Mouse (Mus musculus) myocyte (in vitro differentiated cells): ENCODE measurements around the gene Tgfbrap1.

Experiments
- E2F4 ChIP-seq: IDR thresholded peaks from one replicate; pipeline ENCODE4 v1.6.1; 2011; ENCODE audit warnings: mild to moderate bottlenecking, control low read depth, moderate library complexity; ENCODE audit not compliant: insufficient read depth
- POLR2A ChIP-seq: IDR thresholded peaks from one replicate; pipeline ENCODE4 v1.6.1; 2011; ENCODE audit warnings: low read depth, mild to moderate bottlenecking, control low read depth, moderate library complexity; ENCODE audit not compliant: insufficient read length
- USF1 ChIP-seq: IDR thresholded peaks from one replicate; pipeline ENCODE4 v1.6.1; 2011; ENCODE audit warnings: low read depth, mild to moderate bottlenecking, control low read depth, moderate library complexity

- TF ChIP-seq USF1 (no peak), E2F4 (no peak), POLR2A (no peak)
These were observed 4.2 kb downstream of the Tgfbrap1 start for GRCm38 (mm10) chr1:43094206-43094605.
